Mouse (Mus musculus) activated CD4-positive, CD25-positive, alpha-beta regulatory T cell (primary cell): ENCODE data around the gene Tbc1d15. TPM values are rescaled to one million over a fixed set of nuclear protein-coding genes. Genes with fewer than 3 reads are reported as not detected.

Source experiments
- polyA plus RNA-seq, 2 experiments: library from polyadenylated mRNA; unstranded; fragments of 100-300 nt; shearing (Covaris generic); gene quantifications; one replicate each; pipeline ENCODE4 v1.2.1; 2017

The Tbc1d15 gene
- polyA plus RNA-seq: 100 to 1,000 TPM in 1 of 2 experiments, 10 to 100 TPM in 1; 90.0 to 113 TPM

GRCm38 (mm10) chr10:115251088-115251934 is at the start of gene Tbc1d15:
Gene Tbc1d15 (minus strand): TSS chr10:115251467.

GRCm38 (mm10) chr10:115184697-115185096 is 66.6 kb downstream of the Tbc1d15 start, which contains the start of gene Tph2:
Gene Tph2 (minus strand): TSS chr10:115185022.

Other genes starting within 250 kb of the Tbc1d15 start
- under 1 TPM in 1 of 2 experiments, not detected in 1; 0.09 TPM for gene Tph2, start 66.4 kb downstream of the Tbc1d15 start, polyA plus RNA-seq
- 10 to 100 TPM; 58.0 to 73.7 TPM for gene Rab21, start 64.1 kb upstream of the Tbc1d15 start, polyA plus RNA-seq
- 10 to 100 TPM; 34.6 to 49.6 TPM for gene Tmem19, start 111.0 kb upstream of the Tbc1d15 start, polyA plus RNA-seq
- gene Thap2, start 133.0 kb upstream of the Tbc1d15 start, polyA plus RNA-seq: 10 to 100 TPM in 1 of 2 experiments, 1 to 10 TPM in 1; 8.5 to 10.3 TPM
- gene Zfc3h1, start 133.5 kb upstream of the Tbc1d15 start, polyA plus RNA-seq: 10 to 100 TPM; 35.4 to 36.4 TPM